Mouse (Mus musculus) adrenal gland, adult 18-20 months (tissue): Measurements from ENCODE around the gene Atad3a. TPM values are rescaled to one million over a fixed set of nuclear protein-coding genes. Genes with fewer than 3 reads are reported as not detected.
A peak's percentile ranks its signal among the peaks of the same experiment; 100 is the strongest.

Experiments
- DNase-seq, 2 experiments: peaks; one replicate each; pipeline ENCODE4 v3.0.0; 2021 to 2022; ENCODE audit warnings: low spot score in 2 of 2
- microRNA-seq, 2 experiments: library from miRNA; unstranded; fragments of <30 nt; microRNA quantifications; one replicate each; pipeline ENCODE4 v1.2.0; 2021; ENCODE audit warnings: borderline number of aligned reads in 2 of 2
- total RNA-seq, 2 experiments: library from RNA; stranded (reverse); gene quantifications; 1 replicate in 1 of 2; 2 replicates in 1 of 2; pipeline ENCODE4 v1.2.3; 2021

Atad3a gene
- total RNA-seq, 2 experiments from 2014 or later: 96.2 to 99.8 TPM

- no peak for DNase-seq
Observed at GRCm38 (mm10) chr4:155695531-155696062, 65.3 kb downstream of the Atad3a start.

DNA sequence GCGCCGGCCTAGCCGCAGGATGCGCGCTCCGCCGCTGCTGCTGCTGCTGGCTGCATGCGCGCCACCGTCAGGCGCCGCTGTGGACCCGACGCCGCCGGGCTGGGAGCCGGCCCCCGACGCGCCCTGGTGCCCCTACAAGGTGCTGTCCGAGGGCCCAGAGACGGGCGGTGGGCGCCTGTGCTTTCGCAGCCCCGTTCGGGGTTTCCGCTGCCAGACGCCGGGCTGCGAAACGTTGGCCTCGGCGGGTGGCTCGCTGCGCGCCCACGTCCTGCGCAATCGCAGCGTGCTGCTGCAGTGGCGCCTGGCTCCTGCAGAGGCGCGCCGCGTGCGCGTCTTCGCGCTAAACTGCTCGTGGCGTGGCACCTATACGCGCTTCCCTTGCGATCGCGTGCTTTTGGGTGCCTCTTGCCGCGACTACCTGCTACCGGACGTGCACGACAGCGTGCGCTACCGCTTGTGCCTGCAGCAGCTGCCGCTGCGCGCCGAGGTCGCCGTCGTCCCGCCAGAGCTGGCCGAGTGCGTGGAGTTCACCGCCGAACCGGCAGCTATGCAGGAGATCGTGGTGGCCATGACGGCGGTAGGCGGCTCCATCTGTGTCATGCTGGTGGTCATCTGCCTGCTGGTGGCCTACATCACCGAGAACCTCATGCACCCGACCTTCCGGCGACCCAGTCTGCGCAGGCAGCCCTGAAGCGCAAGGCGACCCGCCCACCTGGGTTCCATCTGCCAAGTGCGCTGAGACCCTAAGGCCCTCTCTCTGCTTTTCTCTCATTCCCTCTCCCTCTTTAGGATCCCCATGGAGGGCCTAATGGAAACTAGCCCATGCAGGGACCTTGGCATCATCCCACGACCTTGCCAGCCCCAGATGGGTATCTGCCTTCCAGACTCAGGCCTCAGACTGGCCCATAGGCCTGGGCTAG lies 66.2 kb downstream of the Atad3a start:
- peak; percentile 59 to 63 for DNase-seq

- DNase-seq: peak; percentile 75 to 79
Observed at GRCm38 (mm10) chr4:155694111-155694481, 66.8 kb downstream of the Atad3a start, which contains the start of gene Fndc10. TSS of gene Fndc10 (plus strand) at chr4:155694342.

- no peak for DNase-seq
Observed at GRCm38 (mm10) chr4:155692421-155692820, 68.5 kb downstream of the Atad3a start.

Small RNA genes lying within 50 kb of the gene (microRNA-seq; reads per million reads assigned to microRNA genes)
- 0 reads per million in 2 experiments for gene Gm27743

Other genes starting within 250 kb of the Atad3a start
- 100 to 1,000 TPM; 160 to 313 TPM for gene Nadk, start 198.7 kb downstream of the Atad3a start, total RNA-seq
- gene Slc35e2, start 159.7 kb downstream of the Atad3a start, total RNA-seq: 10 to 100 TPM; 28.6 to 35.7 TPM
- 10 to 100 TPM; 56.8 to 62.0 TPM for gene Cdk11b, start 136.2 kb downstream of the Atad3a start, total RNA-seq
- gene Gm10563, start 115.7 kb downstream of the Atad3a start, total RNA-seq: not detected
- 10 to 100 TPM in 1 of 2 experiments, 1 to 10 TPM in 1; 5.6 to 12.8 TPM for gene Mmp23, start 107.7 kb downstream of the Atad3a start, total RNA-seq
- 10 to 100 TPM; 57.1 to 59.7 TPM for gene Mib2, start 91.9 kb downstream of the Atad3a start, total RNA-seq
- 10 to 100 TPM; 31.5 to 48.1 TPM for gene Fndc10, start 66.8 kb downstream of the Atad3a start, total RNA-seq
- 100 to 1,000 TPM in 1 of 2 experiments, 10 to 100 TPM in 1; 92.0 to 105 TPM for gene Ssu72, start 56.3 kb downstream of the Atad3a start, total RNA-seq
- under 1 TPM; 0.48 to 0.89 TPM for gene Tmem240, start 26.3 kb downstream of the Atad3a start, total RNA-seq
- 10 to 100 TPM in 1 of 2 experiments, 1 to 10 TPM in 1; 3.8 to 12.3 TPM for gene Vwa1, start 13.6 kb upstream of the Atad3a start, total RNA-seq
- gene Tmem88b, start 24.8 kb upstream of the Atad3a start, total RNA-seq: under 1 TPM; 0.56 to 0.70 TPM
- gene Ankrd65, start 29.3 kb upstream of the Atad3a start, total RNA-seq: not detected
- gene Mrpl20, start 41.8 kb upstream of the Atad3a start, total RNA-seq: 100 to 1,000 TPM; 143 to 148 TPM
- 100 to 1,000 TPM; 112 to 146 TPM for gene Ccnl2, start 51.4 kb upstream of the Atad3a start, total RNA-seq
- 100 to 1,000 TPM; 142 to 164 TPM for gene Aurkaip1, start 70.2 kb upstream of the Atad3a start, total RNA-seq
- 10 to 100 TPM; 40.0 to 43.1 TPM for gene Mxra8, start 78.6 kb upstream of the Atad3a start, total RNA-seq
- 10 to 100 TPM; 62.3 to 87.0 TPM for gene Dvl1, start 86.3 kb upstream of the Atad3a start, total RNA-seq
- under 1 TPM; 0.27 to 0.42 TPM for gene Tas1r3, start 102.3 kb upstream of the Atad3a start, total RNA-seq
- 10 to 100 TPM; 16.9 to 17.5 TPM for gene Cptp, start 108.3 kb upstream of the Atad3a start, total RNA-seq
- gene Ints11, start 108.5 kb upstream of the Atad3a start, total RNA-seq: 10 to 100 TPM; 26.4 to 29.7 TPM
- 10 to 100 TPM; 28.1 to 32.8 TPM for gene Pusl1, start 130.7 kb upstream of the Atad3a start, total RNA-seq
- 10 to 100 TPM; 17.2 to 19.3 TPM for gene Acap3, start 130.7 kb upstream of the Atad3a start, total RNA-seq
- 10 to 100 TPM; 75.5 to 85.8 TPM for gene Ube2j2, start 182.7 kb upstream of the Atad3a start, total RNA-seq
- gene C1qtnf12, start 201.2 kb upstream of the Atad3a start, total RNA-seq: 10 to 100 TPM; 69.5 to 94.3 TPM
- 1 to 10 TPM; 5.9 to 6.1 TPM for gene B3galt6, start 231.6 kb upstream of the Atad3a start, total RNA-seq
- gene Sdf4, start 231.8 kb upstream of the Atad3a start, total RNA-seq: 100 to 1,000 TPM; 227 to 290 TPM